Mouse (Mus musculus) cerebellum, adult 2 months (tissue): Measurements from ENCODE around the gene Bnip1.

Source experiments
- CTCF ChIP-seq: fragments of 200-500 bp; IDR thresholded peaks from 2 replicates; pipeline ENCODE4 v1.5.1; 2011; ENCODE audit warnings: low read depth, mild to moderate bottlenecking, control low read depth, low read length, moderate library complexity, borderline replicate concordance; ENCODE audit not compliant: insufficient read depth
- POLR2A ChIP-seq: fragments of 200-500 bp; IDR thresholded peaks from 2 replicates; pipeline ENCODE4 v1.6.1; 2011; ENCODE audit warnings: low read length, control low read depth, borderline replicate concordance; ENCODE audit not compliant: insufficient read depth

- TF ChIP-seq CTCF (no peak), POLR2A (no peak)
These were observed 28.6 kb upstream of the Bnip1 start for GRCm38 (mm10) chr17:26752297-26752696.
